Mouse (Mus musculus) ES-E14 (cell line): ENCODE measurements around the gene Cygb.

Experiments used
- CHD2 ChIP-seq: IDR thresholded peaks from 2 replicates; pipeline ENCODE4 v1.6.1; 2014; ENCODE audit warnings: mild to moderate bottlenecking, low read depth, low read length, inconsistent platforms
- HCFC1 ChIP-seq: IDR thresholded peaks from 2 replicates; pipeline ENCODE4 v1.6.1; 2012; ENCODE audit warnings: low read length, inconsistent platforms, borderline replicate concordance; ENCODE audit not compliant: insufficient read depth
- ZC3H11A ChIP-seq: IDR thresholded peaks from 2 replicates; pipeline ENCODE4 v1.6.1; 2012; ENCODE audit warnings: low read depth, mild to moderate bottlenecking, inconsistent platforms, low read length, borderline replicate concordance
- ZNF384 ChIP-seq: IDR thresholded peaks from 2 replicates; pipeline ENCODE4 v1.6.1; 2012; ENCODE audit warnings: low read depth, low read length, inconsistent platforms

DNA sequence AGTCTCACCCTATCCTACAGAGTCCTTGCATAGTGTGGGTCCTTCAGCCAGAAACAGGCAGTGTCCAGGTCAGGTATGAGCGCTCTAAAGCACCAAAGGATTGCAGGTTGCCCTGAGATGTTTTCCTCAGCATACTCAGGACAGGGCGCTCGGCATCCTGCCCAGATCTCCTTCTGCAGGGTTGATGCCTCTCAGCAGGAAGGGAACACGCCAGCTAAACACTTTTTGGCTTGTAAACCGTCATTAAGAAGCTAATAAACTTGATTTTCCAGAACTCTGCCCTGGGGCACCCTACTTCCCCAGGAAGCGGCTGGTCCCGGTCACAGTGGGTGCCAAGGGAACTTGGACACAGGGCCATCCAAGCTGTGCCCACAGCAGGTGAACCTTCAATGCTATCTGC lies 35.0 kb downstream of the Cygb start:
- TF ChIP-seq ZC3H11A = no peak
- no peak for TF ChIP-seq ZNF384
- TF ChIP-seq HCFC1 = no peak
- TF ChIP-seq CHD2 = no peak
